Mouse (Mus musculus) small intestine, adult 2 months (tissue): ENCODE data around the gene Plcd3.

ENCODE experiments used
- CTCF ChIP-seq: fragments of 200-500 bp; IDR thresholded peaks from 2 replicates; pipeline ENCODE4 v1.5.1; 2012; ENCODE audit warnings: low read depth, mild to moderate bottlenecking, control low read depth, inconsistent platforms, low read length, moderate library complexity, mixed read lengths; ENCODE audit not compliant: insufficient replicate concordance, insufficient read length; ENCODE audit errors: extremely low read depth
- POLR2A ChIP-seq: fragments of 200-500 bp; IDR thresholded peaks from 2 replicates; pipeline ENCODE4 v1.6.1; 2012; ENCODE audit warnings: low read depth, mild to moderate bottlenecking, control low read depth, inconsistent platforms, low read length, moderate library complexity

GRCm38 (mm10) chr11:103147766-103148165 is 46.3 kb upstream of the Plcd3 start:
- TF ChIP-seq CTCF (no peak), POLR2A (no peak)
